Mouse (Mus musculus) myocyte (in vitro differentiated cells): ENCODE data around the gene Cenpm. TPM values are rescaled to one million over a fixed set of nuclear protein-coding genes. Genes with fewer than 3 reads are reported as not detected.

ENCODE experiments used
- H3K27me3 ChIP-seq: one replicate; pipeline ENCODE4 v1.6.1; 2011; ENCODE audit not compliant: control insufficient read depth, insufficient read depth, insufficient read length
- H3K36me3 ChIP-seq: one replicate; pipeline ENCODE4 v1.6.1; 2011; ENCODE audit not compliant: control insufficient read depth, insufficient read depth
- H3K4me2 ChIP-seq: one replicate; pipeline ENCODE4 v1.6.1; 2011; ENCODE audit warnings: low read depth, control low read depth
- H3K4me3 ChIP-seq: one replicate; pipeline ENCODE4 v1.5.1; 2011; ENCODE audit warnings: mild to moderate bottlenecking, control low read depth, moderate library complexity
- H3K79me2 ChIP-seq: one replicate; pipeline ENCODE4 v1.6.1; 2011; ENCODE audit not compliant: control insufficient read depth, insufficient read depth
- H3ac ChIP-seq: one replicate; pipeline ENCODE4 v1.6.1; 2011; ENCODE audit not compliant: control insufficient read depth, insufficient read length
- CEBPB ChIP-seq: IDR thresholded peaks from 2 replicates; pipeline ENCODE4 v1.6.1; 2011; ENCODE audit warnings: mild to moderate bottlenecking, moderate library complexity; ENCODE audit not compliant: poor library complexity, insufficient read depth, severe bottlenecking
- E2F4 ChIP-seq: IDR thresholded peaks from one replicate; pipeline ENCODE4 v1.6.1; 2011; ENCODE audit warnings: mild to moderate bottlenecking, control low read depth, moderate library complexity; ENCODE audit not compliant: insufficient read depth
- MAX ChIP-seq: IDR thresholded peaks from one replicate; pipeline ENCODE4 v1.6.1; 2011; ENCODE audit warnings: low read depth, mild to moderate bottlenecking, control low read depth
- MYOD1 ChIP-seq, 3 experiments: IDR thresholded peaks; one replicate each; pipeline ENCODE4 v1.6.1; 2011; ENCODE audit warnings: control low read depth in 2 of 3, low read depth in 2 of 3, mild to moderate bottlenecking in 2 of 3, moderate library complexity in 1 of 3; ENCODE audit not compliant: insufficient read length in 2 of 3, control insufficient read depth in 1 of 3
- MYOG ChIP-seq, 3 experiments: IDR thresholded peaks; one replicate each; pipeline ENCODE4 v1.6.1; 2011; ENCODE audit warnings: control low read depth in 2 of 3, low read depth in 2 of 3, mild to moderate bottlenecking in 2 of 3; ENCODE audit not compliant: insufficient read length in 2 of 3, control insufficient read depth in 1 of 3, insufficient read depth in 1 of 3
- POLR2A ChIP-seq: IDR thresholded peaks from one replicate; pipeline ENCODE4 v1.6.1; 2011; ENCODE audit warnings: low read depth, mild to moderate bottlenecking, control low read depth, moderate library complexity; ENCODE audit not compliant: insufficient read length
- POLR2AphosphoS2 ChIP-seq: IDR thresholded peaks from one replicate; pipeline ENCODE4 v1.6.1; 2011; ENCODE audit warnings: low read depth, control low read depth; ENCODE audit not compliant: insufficient read length
- REST ChIP-seq: IDR thresholded peaks from one replicate; pipeline ENCODE4 v1.6.1; 2011; ENCODE audit warnings: mild to moderate bottlenecking, control low read depth, moderate library complexity; ENCODE audit not compliant: insufficient read depth, insufficient read length
- SRF ChIP-seq: IDR thresholded peaks from one replicate; pipeline ENCODE4 v1.6.1; 2011; ENCODE audit warnings: low read depth; ENCODE audit not compliant: control insufficient read depth, insufficient read length
- TCF12 ChIP-seq: IDR thresholded peaks from one replicate; pipeline ENCODE4 v1.6.1; 2011; ENCODE audit warnings: mild to moderate bottlenecking, control low read depth; ENCODE audit not compliant: poor library complexity, insufficient read depth, severe bottlenecking
- TCF3 ChIP-seq: IDR thresholded peaks from one replicate; pipeline ENCODE4 v1.6.1; 2011; ENCODE audit warnings: low read depth, control low read depth; ENCODE audit not compliant: insufficient read length
- USF1 ChIP-seq: IDR thresholded peaks from one replicate; pipeline ENCODE4 v1.6.1; 2011; ENCODE audit warnings: low read depth, mild to moderate bottlenecking, control low read depth, moderate library complexity
- polyA plus RNA-seq: library from polyadenylated mRNA; unstranded; fragments of >200 nt; fragmentation: generic; extraction: Trizol; gene quantifications from one replicate; pipeline ENCODE4 v1.2.1, GENCODE M21; 2012; ENCODE audit warnings: missing spikeins

Gene Cenpm
- polyA plus RNA-seq, 1 experiment: 28.1 TPM

GRCm38 (mm10) chr15:82286157-82286556 is 41.6 kb upstream of the Cenpm start:
- TF ChIP-seq TCF12 (no peak), CEBPB (no peak), POLR2A (no peak), SRF (no peak), MYOD1 (IDR thresholded peaks at IDR 0.05; ENCODE audit: control insufficient read depth in 1 of 3, insufficient read length in 2 of 3, low read depth in 2 of 3) (no peak), E2F4 (no peak), MYOG (IDR thresholded peaks at IDR 0.05; ENCODE audit: control insufficient read depth in 1 of 3, insufficient read depth in 1 of 3, insufficient read length in 2 of 3, low read depth in 2 of 3) (no peak), REST (no peak), USF1 (no peak)
- Histone ChIP-seq H3K79me2 (no peaks in the 10 kb centered on the region), H3ac (no peak overlapping the region), H3K4me2 (no peak overlapping the region), H3K4me3 (no peak overlapping the region), H3K27me3 (peaks cover 40% of the 10 kb centered on the region), H3K36me3 (no peaks in the 10 kb centered on the region)

- Histone ChIP-seq H3K36me3 (no peaks in the 10 kb centered on the region), H3K4me2 (no peak overlapping the region), H3K4me3 (no peak overlapping the region), H3K27me3 (peaks cover 65% of the 10 kb centered on the region), H3ac (no peak overlapping the region), H3K79me2 (no peaks in the 10 kb centered on the region)
- no peak for TF ChIP-seq POLR2AphosphoS2
- no peak for TF ChIP-seq USF1
- TF ChIP-seq MAX: no peak
Observed at GRCm38 (mm10) chr15:82280638-82281037, 36.1 kb upstream of the Cenpm start.

DNA sequence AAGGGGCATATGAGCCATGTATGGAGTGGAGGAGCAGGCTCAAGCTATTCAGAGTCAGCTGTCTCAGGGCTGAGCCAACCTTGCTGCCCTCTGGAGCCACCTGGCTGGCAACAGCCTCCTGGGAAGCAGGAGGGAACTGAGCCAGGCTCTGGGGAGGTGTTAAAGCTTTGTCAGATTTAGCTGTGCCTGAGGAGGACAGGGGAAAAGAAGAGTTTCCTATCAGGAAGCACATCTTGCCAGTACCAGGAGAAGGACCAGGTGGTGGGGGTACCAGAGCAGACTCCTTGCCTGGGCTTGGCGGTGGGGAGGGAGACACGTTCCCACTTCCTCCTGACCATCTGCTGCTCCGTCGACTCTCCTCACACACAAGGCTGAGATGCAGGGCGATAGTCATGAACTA is 33.0 kb upstream of the Cenpm start:
- TF ChIP-seq SRF (no peak), TCF3 (no peak), POLR2AphosphoS2 (no peak), MAX (no peak), MYOG (IDR thresholded peaks at IDR 0.05; ENCODE audit: control insufficient read depth in 1 of 3, insufficient read depth in 1 of 3, insufficient read length in 2 of 3, low read depth in 2 of 3) (no peak), TCF12 (no peak), POLR2A (no peak), USF1 (no peak), E2F4 (no peak), REST (no peak), CEBPB (no peak), MYOD1 (IDR thresholded peaks at IDR 0.05; ENCODE audit: control insufficient read depth in 1 of 3, insufficient read length in 2 of 3, low read depth in 2 of 3) (no peak)
- no peak overlapping the region for H3ac ChIP-seq
- H3K27me3 ChIP-seq: peaks cover 76% of the 10 kb centered on the region

GRCm38 (mm10) chr15:82274927-82275901 is 30.7 kb upstream of the Cenpm start:
- TF ChIP-seq CEBPB: no peak
- peak in 1 of 3 experiments; percentile 19 for TF ChIP-seq MYOD1 (IDR thresholded peaks at IDR 0.05; ENCODE audit: control insufficient read depth in 1 of 3, insufficient read length in 2 of 3, low read depth in 2 of 3)
- Histone ChIP-seq H3ac (no peak overlapping the region), H3K27me3 (peaks cover 85% of the 10 kb centered on the region), H3K4me2 (peak overlapping the region; percentile 48), H3K4me3 (no peak overlapping the region), H3K36me3 (no peaks in the 10 kb centered on the region), H3K79me2 (no peaks in the 10 kb centered on the region)

More for the DNA sequence above, 33.0 kb upstream of the Cenpm start:
- Histone ChIP-seq H3K4me2 (no peak overlapping the region), H3K4me3 (no peak overlapping the region), H3K79me2 (no peaks in the 10 kb centered on the region), H3K36me3 (no peaks in the 10 kb centered on the region)

GRCm38 (mm10) chr15:82274593-82274926 is 30.0 kb upstream of the Cenpm start, which contains the start of gene Sept3:
Sept3 (plus strand) TSS chr15:82274893.
- peak within 1 kb of the TSS; percentile 48 for H3K4me2 ChIP-seq
- H3K36me3 ChIP-seq: no peaks in the 10 kb centered on the region
- TF ChIP-seq SRF (no peak), MYOD1 (IDR thresholded peaks at IDR 0.05; ENCODE audit: control insufficient read depth in 1 of 3, insufficient read length in 2 of 3, low read depth in 2 of 3) (no peak), POLR2A (no peak), TCF3 (no peak), REST (no peak), CEBPB (no peak), MYOG (IDR thresholded peaks at IDR 0.05; ENCODE audit: control insufficient read depth in 1 of 3, insufficient read depth in 1 of 3, insufficient read length in 2 of 3, low read depth in 2 of 3) (no peak), TCF12 (no peak), USF1 (no peak)
- no peak within 1 kb of the TSS for H3K4me3 ChIP-seq
- H3K79me2 ChIP-seq: no peaks in the 10 kb centered on the region
- no peak within 1 kb of the TSS for H3ac ChIP-seq
- peaks cover 88% of the 10 kb centered on the region for H3K27me3 ChIP-seq
